9 mouse cellular contexts compared by ENCODE assay signal in the genomic region with DNA sequence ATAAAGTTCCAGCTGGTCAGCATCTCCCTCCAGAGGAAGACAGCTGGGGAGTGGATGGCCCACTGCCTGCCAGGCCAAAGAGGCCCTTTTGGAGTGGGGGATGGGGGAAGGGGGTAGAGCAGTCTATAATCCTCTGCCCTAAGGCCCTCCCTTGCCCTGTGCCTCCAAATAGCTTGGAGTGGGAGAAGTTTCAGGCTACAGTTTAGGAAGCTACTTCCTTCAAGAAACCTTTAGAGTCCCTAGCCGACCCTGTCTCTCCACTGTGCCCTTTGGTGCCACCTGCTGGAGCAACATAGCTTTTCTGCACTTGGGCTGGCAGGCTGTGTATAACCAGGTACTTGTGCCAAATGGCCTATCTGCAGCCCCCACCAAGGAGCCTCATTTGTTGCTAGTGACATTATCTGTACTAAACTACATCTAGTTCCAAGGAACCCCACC. TPM values are rescaled to one million over a fixed set of nuclear protein-coding genes. Genes with fewer than 3 reads are reported as not detected.
DNase-seq lines count a peak whose midpoint lies in the region; ATAC-seq lines count a peak whose summit lies in the region.
"Had no signal": no experiment of that assay in that cellular context is flagged by ENCODE, and none has a peak within 500 bp of the region (broad histone marks: within the 10 kb centered on the region; RNA-seq: fewer than 3 reads in every experiment).

No protein-coding gene starts in this region.

- peaks cover 15% of the 10 kb centered on the region for H3K36me3 ChIP-seq in hindbrain, embryonic 16.5 days (ENCODE audit: control insufficient read depth, insufficient read depth, low read length)
- H3K36me3 ChIP-seq in limb, embryonic 13.5 days: peaks cover 57% of the 10 kb centered on the region
- peaks cover 60% of the 10 kb centered on the region for H3K36me3 ChIP-seq in midbrain, embryonic 14.5 days (ENCODE audit: control insufficient read depth, insufficient read depth, low read length)
- peaks cover 28% of the 10 kb centered on the region; the same call in 1 of the 2 replicates for H3K36me3 ChIP-seq in stomach, embryonic 14.5 days (ENCODE audit: control insufficient read depth, insufficient read depth, low read length)

- peak; percentile 65; the same call in 1 of the 2 replicates for ATAC-seq in hindbrain, embryonic 16.5 days
- peak; percentile 77 for ATAC-seq in limb, embryonic 13.5 days (ENCODE audit: low FRiP score, low read depth)
- no peak; the same call in 1 of the 2 replicates for ATAC-seq in midbrain, embryonic 14.5 days (ENCODE audit: low FRiP score, low TSS enrichment)
- peak; percentile 60; the same call in 1 of the 2 replicates for ATAC-seq in stomach, embryonic 14.5 days (ENCODE audit: insufficient number of reproducible peaks, insufficient read depth, low FRiP score, low read depth)

- H3K9ac ChIP-seq in hindbrain, embryonic 16.5 days (ENCODE audit: low read depth, low read length): no peak overlapping the region
- 0 out of 2 replicates have a peak overlapping the region, but pooled peaks have one; percentile 36 for H3K9ac ChIP-seq in limb, embryonic 13.5 days
- no peak overlapping the region for H3K9ac ChIP-seq in midbrain, embryonic 14.5 days (replicated peaks; ENCODE audit: low read length)
- no peak overlapping the region for H3K9ac ChIP-seq in stomach, embryonic 14.5 days (replicated peaks; ENCODE audit: low read depth, low read length)

- H3K27me3 ChIP-seq in hindbrain, embryonic 16.5 days (replicated peaks; ENCODE audit: control insufficient read depth, insufficient read depth, low read length): no peaks in the 10 kb centered on the region
- H3K27me3 ChIP-seq in limb, embryonic 13.5 days: no peaks in the 10 kb centered on the region
- H3K27me3 ChIP-seq in midbrain, embryonic 14.5 days (ENCODE audit: control insufficient read depth, insufficient read depth, low read length): no peaks in the 10 kb centered on the region
- H3K27me3 ChIP-seq in stomach, embryonic 14.5 days (ENCODE audit: control insufficient read depth, insufficient read depth, low read length): no peaks in the 10 kb centered on the region

- H3K4me1 ChIP-seq in hindbrain, embryonic 16.5 days (ENCODE audit: control insufficient read depth, insufficient read depth, low read depth, low read length): peaks cover 4% of the 10 kb centered on the region; the same call in 1 of the 2 replicates
- H3K4me1 ChIP-seq in limb, embryonic 13.5 days: peaks cover 9% of the 10 kb centered on the region
- H3K4me1 ChIP-seq in midbrain, embryonic 14.5 days (ENCODE audit: control insufficient read depth, insufficient read depth, low read length): no peaks in the 10 kb centered on the region
- peaks cover 13% of the 10 kb centered on the region for H3K4me1 ChIP-seq in stomach, embryonic 14.5 days (ENCODE audit: control insufficient read depth, insufficient read depth, low read length)

- no peak overlapping the region for H3K4me3 ChIP-seq in hindbrain, embryonic 16.5 days (ENCODE audit: low read length)
- no peak overlapping the region for H3K4me3 ChIP-seq in limb, embryonic 13.5 days
- H3K4me3 ChIP-seq in midbrain, embryonic 14.5 days (replicated peaks; ENCODE audit: low read depth, low read length): no peak overlapping the region
- no peak overlapping the region for H3K4me3 ChIP-seq in stomach, embryonic 14.5 days (ENCODE audit: low read depth, low read length)
- H3K4me3 ChIP-seq: erythroblast, embryonic 14.5 days had no signal

- H3K27ac ChIP-seq in hindbrain, embryonic 16.5 days (ENCODE audit: low read depth, low read length): peak overlapping the region; percentile 13; the same call in 1 of the 2 replicates
- peak overlapping the region; percentile 10; the same call in 1 of the 2 replicates for H3K27ac ChIP-seq in limb, embryonic 13.5 days
- no peak overlapping the region for H3K27ac ChIP-seq in midbrain, embryonic 14.5 days (replicated peaks; ENCODE audit: low read depth, low read length)
- peak overlapping the region; percentile 83 for H3K27ac ChIP-seq in stomach, embryonic 14.5 days (ENCODE audit: low read length)

- peak; percentile 64 to 67 for DNase-seq in right cerebral cortex, adult 2 months (ENCODE audit: low spot score in 2 of 2)
- DNase-seq in right cerebral cortex, postnatal 36 days (ENCODE audit: low spot score in 2 of 2): no peak
- DNase-seq in cerebellum, adult 9-11 months: peak; percentile 69
- peak; percentile 81 for DNase-seq in gastrocnemius, adult 18-20 months (ENCODE audit: low spot score)
- DNase-seq in midbrain, embryonic 14.5 days: peak; percentile 86

- H3K4me2 ChIP-seq in hindbrain, embryonic 16.5 days (ENCODE audit: low read length): no peak overlapping the region
- H3K4me2 ChIP-seq in limb, embryonic 13.5 days (replicated peaks): no peak overlapping the region
- no peak overlapping the region for H3K4me2 ChIP-seq in midbrain, embryonic 14.5 days (ENCODE audit: low read length)
- H3K4me2 ChIP-seq in stomach, embryonic 14.5 days (replicated peaks; ENCODE audit: low read depth, low read length): no peak overlapping the region

- WGBS in hindbrain, embryonic 16.5 days: 8% methylated on average over 1 of the region's 1 CpGs
- 0% methylated on average over 1 of the region's 1 CpGs for WGBS in limb, embryonic 13.5 days
- 0% methylated on average over 1 of the region's 1 CpGs for WGBS in midbrain, embryonic 14.5 days
- WGBS in stomach, embryonic 14.5 days: 0% methylated on average over 1 of the region's 1 CpGs

- no peaks in the 10 kb centered on the region for H3K9me3 ChIP-seq in hindbrain, embryonic 16.5 days (ENCODE audit: control insufficient read depth, low read length)
- H3K9me3 ChIP-seq in limb, embryonic 13.5 days: no peaks in the 10 kb centered on the region
- H3K9me3 ChIP-seq in midbrain, embryonic 14.5 days (ENCODE audit: control insufficient read depth, low read length): no peaks in the 10 kb centered on the region
- H3K9me3 ChIP-seq in stomach, embryonic 14.5 days (ENCODE audit: control insufficient read depth, low read depth, low read length): no peaks in the 10 kb centered on the region

RNA-seq across cellular contexts. Expression of gene Hsd11b2, which starts 15.4 kb away (rescaled TPM):
- under 1 TPM in 1 of 2 experiments, not detected in 1; 0.11 TPM for total RNA-seq in gastrocnemius, adult 18-20 months (2021)
- 6.9 and 8.8 TPM in 2 replicates for polyA plus RNA-seq in hindbrain, embryonic 16.5 days (2015; fragmentation: Nextera tagmentation; extraction: Ambion mirVana)
- polyA plus RNA-seq in limb, embryonic 13.5 days (2015; fragmentation: Nextera tagmentation; extraction: Ambion mirVana): 5.9 and 7.6 TPM in 2 replicates
- 5.9 and 9.7 TPM in 2 replicates for polyA plus RNA-seq in midbrain, embryonic 14.5 days (2014; fragmentation: Nextera tagmentation; extraction: Ambion mirVana)
- 2.8 and 3.2 TPM in 2 replicates for polyA plus RNA-seq in stomach, embryonic 14.5 days (2014; fragmentation: Nextera tagmentation; extraction: Ambion mirVana)
- polyA plus RNA-seq: erythroblast, embryonic 14.5 days had no signal

RNA-seq across cellular contexts. Expression of gene Atp6v0d1, which starts 31.9 kb away (rescaled TPM):
- 10 to 100 TPM; 40.1 to 42.7 TPM for total RNA-seq in gastrocnemius, adult 18-20 months (2021)
- 250 and 273 TPM in 2 replicates for polyA plus RNA-seq in hindbrain, embryonic 16.5 days (2015; fragmentation: Nextera tagmentation; extraction: Ambion mirVana)
- polyA plus RNA-seq in limb, embryonic 13.5 days (2015; fragmentation: Nextera tagmentation; extraction: Ambion mirVana): 82.5 and 83.5 TPM in 2 replicates
- polyA plus RNA-seq in midbrain, embryonic 14.5 days (2014; fragmentation: Nextera tagmentation; extraction: Ambion mirVana): 227 and 250 TPM in 2 replicates
- 75.8 and 82.9 TPM in 2 replicates for polyA plus RNA-seq in stomach, embryonic 14.5 days (2014; fragmentation: Nextera tagmentation; extraction: Ambion mirVana)

RNA-seq across cellular contexts. Expression of gene Zdhhc1, which starts 37.2 kb away (rescaled TPM):
- total RNA-seq in gastrocnemius, adult 18-20 months (2021): 10 to 100 TPM; 10.3 to 11.6 TPM
- polyA plus RNA-seq in hindbrain, embryonic 16.5 days (2015; fragmentation: Nextera tagmentation; extraction: Ambion mirVana): 39.0 and 40.2 TPM in 2 replicates
- polyA plus RNA-seq in limb, embryonic 13.5 days (2015; fragmentation: Nextera tagmentation; extraction: Ambion mirVana): 42.5 and 45.3 TPM in 2 replicates
- 25.2 and 26.4 TPM in 2 replicates for polyA plus RNA-seq in midbrain, embryonic 14.5 days (2014; fragmentation: Nextera tagmentation; extraction: Ambion mirVana)
- 33.9 and 37.2 TPM in 2 replicates for polyA plus RNA-seq in stomach, embryonic 14.5 days (2014; fragmentation: Nextera tagmentation; extraction: Ambion mirVana)

Comparison
In these comparisons a context has a peak if more than half of its experiments do, and no peak if none do; other contexts are left out.
1. DNase-seq: peak in right cerebral cortex, adult 2 months (2 of 2), cerebellum, adult 9-11 months (single experiment), gastrocnemius, adult 18-20 months (single experiment) and midbrain, embryonic 14.5 days (single experiment); none in right cerebral cortex, postnatal 36 days (0 of 2).